Mouse (Mus musculus) CH12.LX (cell line): ENCODE results near the gene Lcor. TPM values are rescaled to one million over a fixed set of nuclear protein-coding genes. Genes with fewer than 3 reads are reported as not detected.

Source experiments
- DNase-seq: peaks from one replicate; pipeline ENCODE4 v3.0.0-alpha.2; 2013; ENCODE audit errors: extremely low read depth
- H3K27ac ChIP-seq: 2 replicates; pipeline ENCODE4 v1.5.1; 2012; ENCODE audit warnings: low read depth, mild to moderate bottlenecking, control low read depth, moderate library complexity; ENCODE audit not compliant: insufficient read depth
- H3K27me3 ChIP-seq: replicated peaks from 2 replicates; pipeline ENCODE3; 2012; ENCODE audit warnings: inconsistent platforms
- H3K36me3 ChIP-seq, 2 experiments: replicated peaks in 1 of 2; 2 replicates each; pipeline versions ENCODE3 to v1.6.1; 2012; ENCODE audit warnings: inconsistent platforms in 1 of 2, low read length in 1 of 2, mild to moderate bottlenecking in 1 of 2, mixed read lengths in 1 of 2, moderate library complexity in 1 of 2; ENCODE audit not compliant: control insufficient read depth in 1 of 2, insufficient read depth in 1 of 2
- H3K4me1 ChIP-seq, 2 experiments: 2 replicates each; pipeline ENCODE4 v1.6.1; 2012; ENCODE audit warnings: inconsistent platforms in 1 of 2, moderate library complexity in 1 of 2; ENCODE audit not compliant: insufficient read depth in 2 of 2, control insufficient read depth in 1 of 2
- H3K4me2 ChIP-seq: 2 replicates; pipeline ENCODE4 v1.6.1; 2012; ENCODE audit warnings: low read depth, mild to moderate bottlenecking, control low read depth; ENCODE audit not compliant: poor library complexity, insufficient read depth, severe bottlenecking
- H3K4me3 ChIP-seq, 3 experiments: fragments of 150-350 bp in 1 of 3; sonication (generic) in 1 of 3; replicated peaks in 1 of 3; 2 replicates each; pipeline versions ENCODE3 to v1.5.1; 2011 to 2012; ENCODE audit warnings: low read depth in 2 of 3, low read length in 2 of 3, mild to moderate bottlenecking in 2 of 3, moderate library complexity in 2 of 3, control low read depth in 1 of 3, improper control_type of control experiment in 1 of 3, inconsistent platforms in 1 of 3, mixed read lengths in 1 of 3; ENCODE audit not compliant: poor library complexity in 1 of 3
- H3K79me2 ChIP-seq: replicated peaks from 2 replicates; pipeline ENCODE4 v1.6.1; 2012; ENCODE audit warnings: mild to moderate bottlenecking, moderate library complexity; ENCODE audit not compliant: control insufficient read depth, poor library complexity, insufficient read depth, severe bottlenecking; ENCODE audit errors: extremely low read depth
- H3K9ac ChIP-seq: 2 replicates; pipeline ENCODE4 v1.6.1; 2012; ENCODE audit warnings: low read depth, mild to moderate bottlenecking, control low read depth, moderate library complexity; ENCODE audit not compliant: insufficient read depth
- H3K9me3 ChIP-seq: replicated peaks from 2 replicates; pipeline ENCODE3; 2012; ENCODE audit warnings: low read length, inconsistent platforms, mixed read lengths
- CHD1 ChIP-seq: IDR thresholded peaks from 2 replicates; pipeline ENCODE4 v1.6.1; 2012; ENCODE audit warnings: low read depth, low read length, improper control_type of control experiment, inconsistent platforms
- CHD2 ChIP-seq: IDR thresholded peaks from 2 replicates; pipeline ENCODE4 v1.6.1; 2011; ENCODE audit warnings: low read length, improper control_type of control experiment
- E2F4 ChIP-seq: IDR thresholded peaks from 2 replicates; pipeline ENCODE4 v1.6.1; 2011; ENCODE audit warnings: low read depth, low read length, improper control_type of control experiment; ENCODE audit not compliant: insufficient replicate concordance
- GABPA ChIP-seq: IDR thresholded peaks from 2 replicates; pipeline ENCODE4 v1.6.1; 2012; ENCODE audit warnings: low read depth, low read length, improper control_type of control experiment, inconsistent platforms; ENCODE audit not compliant: insufficient replicate concordance
- JUN ChIP-seq: IDR thresholded peaks from 2 replicates; pipeline ENCODE4 v1.6.1; 2011; ENCODE audit warnings: low read depth, mild to moderate bottlenecking, low read length, improper control_type of control experiment, moderate library complexity; ENCODE audit not compliant: insufficient read depth
- KAT2A ChIP-seq: IDR thresholded peaks from 2 replicates; pipeline ENCODE4 v1.6.1; 2012; ENCODE audit warnings: low read length, improper control_type of control experiment, inconsistent platforms; ENCODE audit not compliant: insufficient replicate concordance
- MAFK ChIP-seq: IDR thresholded peaks from 2 replicates; pipeline ENCODE4 v1.6.1; 2011; ENCODE audit warnings: low read length, improper control_type of control experiment; ENCODE audit not compliant: insufficient replicate concordance
- MEF2A ChIP-seq: IDR thresholded peaks from 2 replicates; pipeline ENCODE4 v1.6.1; 2014; ENCODE audit warnings: low read depth, mild to moderate bottlenecking, inconsistent platforms, low read length, improper control_type of control experiment, borderline replicate concordance
- MXI1 ChIP-seq: IDR thresholded peaks from 2 replicates; pipeline ENCODE4 v1.6.1; 2011; ENCODE audit warnings: mild to moderate bottlenecking, low read depth, low read length, improper control_type of control experiment
- NRF1 ChIP-seq: IDR thresholded peaks from 2 replicates; pipeline ENCODE4 v1.6.1; 2014; ENCODE audit warnings: low read depth, mild to moderate bottlenecking, inconsistent platforms, low read length, improper control_type of control experiment, moderate library complexity
- POLR2AphosphoS2 ChIP-seq: IDR thresholded peaks from 2 replicates; pipeline ENCODE4 v1.6.1; 2011; ENCODE audit warnings: low read depth, low read length, improper control_type of control experiment
- RAD21 ChIP-seq: IDR thresholded peaks from 2 replicates; pipeline ENCODE4 v1.6.1; 2011; ENCODE audit warnings: low read depth, mild to moderate bottlenecking, low read length, improper control_type of control experiment, moderate library complexity
- SIN3A ChIP-seq: IDR thresholded peaks from 2 replicates; pipeline ENCODE4 v1.6.1; 2012; ENCODE audit warnings: low read length, improper control_type of control experiment, inconsistent platforms
- TBP ChIP-seq: conservative IDR thresholded peaks from 2 replicates; pipeline ENCODE4 v1.6.1; 2011; ENCODE audit warnings: low read depth, low read length, improper control_type of control experiment
- UBTF ChIP-seq: IDR thresholded peaks from 2 replicates; pipeline ENCODE4 v1.6.1; 2012; ENCODE audit warnings: low read depth, mild to moderate bottlenecking, inconsistent platforms, low read length, improper control_type of control experiment, moderate library complexity
- ZKSCAN1 ChIP-seq: IDR thresholded peaks from 2 replicates; pipeline ENCODE4 v1.6.1; 2012; ENCODE audit warnings: low read depth, inconsistent platforms, low read length, improper control_type of control experiment, borderline replicate concordance
- dilution Hi-C: fragments of 300-500 bp; cut with MboI; formaldehyde crosslinking; loops from 2 replicates; pipeline ENCODE4 v1.14.3; 2020; ENCODE audit warnings: low sequenced_read_pairs; ENCODE audit not compliant: extremely low pct_unique_long_range_greater_than_20kb, extremely low pct_ligation_motif_present
- in situ Hi-C: fragments of 300-500 bp; cut with MboI; formaldehyde crosslinking; loops from 3 replicates; pipeline ENCODE4 v1.14.3; 2019; ENCODE audit warnings: low sequenced_read_pairs, low pct_ligation_motif_present, low pct_unique_long_range_greater_than_20kb, mixed read lengths
- polyA plus RNA-seq: library from polyadenylated mRNA; unstranded; fragments of >175 nt; gene quantifications from 2 replicates; pipeline ENCODE4 v1.2.1, GENCODE M21; 2012; ENCODE audit warnings: low read depth; ENCODE audit not compliant: insufficient read length
- total RNA-seq, 2 experiments: library from RNA; depleted of rRNA; stranded (reverse); fragments of 300-350 nt in 1 of 2; fragments of >200 nt in 1 of 2; gene quantifications; 2 replicates each; pipeline ENCODE4 v1.2.3; 2012 to 2014

Lcor gene
- total and polyA plus RNA-seq, 3 experiments = 2.9 to 4.8 (median 3.4) TPM

- no peak overlapping the region for H3K9ac ChIP-seq
- dilution Hi-C loops = no loop called here
- in situ Hi-C loops = no loop called here
- DNase-seq = no peak
- H3K79me2 ChIP-seq = peaks cover 45% of the 10 kb centered on the region
- H3K27me3 ChIP-seq = no peaks in the 10 kb centered on the region
- no peak overlapping the region for H3K27ac ChIP-seq
- H3K4me1 ChIP-seq = peaks cover 0 to 20% of the 10 kb centered on the region in 2 experiments; a peak in 1 of 4 replicates
- peaks cover 0 to 15% of the 10 kb centered on the region in 2 experiments for H3K36me3 ChIP-seq
- H3K4me3 ChIP-seq = no peak overlapping the region
- H3K9me3 ChIP-seq = no peaks in the 10 kb centered on the region
- TF ChIP-seq CHD1 = no peak
- TF ChIP-seq NRF1 = no peak
- H3K4me2 ChIP-seq = no peak overlapping the region
Measured at GRCm38 (mm10) chr19:41514836-41515235, 32.4 kb downstream of the Lcor start.

- peaks cover 43% of the 10 kb centered on the region for H3K79me2 ChIP-seq
- TF ChIP-seq E2F4 (no peak), SIN3A (no peak), TBP (no peak), KAT2A (no peak), MEF2A (no peak), GABPA (no peak), JUN (no peak), MXI1 (no peak), CHD2 (no peak), MAFK (no peak), ZKSCAN1 (no peak), UBTF (no peak), POLR2AphosphoS2 (no peak), CHD1 (no peak), RAD21 (no peak)
- dilution Hi-C loops (no loop called here), in situ Hi-C loops (no loop called here)
- no peak overlapping the region for H3K4me3 ChIP-seq
- H3K4me2 ChIP-seq = no peak overlapping the region
- H3K27ac ChIP-seq = no peak overlapping the region
- DNase-seq = no peak
- H3K9me3 ChIP-seq = no peaks in the 10 kb centered on the region
- no peak overlapping the region for H3K9ac ChIP-seq
- H3K4me1 ChIP-seq = peaks cover 0 to 20% of the 10 kb centered on the region in 2 experiments; a peak in 1 of 4 replicates
- H3K36me3 ChIP-seq = peaks cover 0 to 14% of the 10 kb centered on the region in 2 experiments
- H3K27me3 ChIP-seq = no peaks in the 10 kb centered on the region
Measured at GRCm38 (mm10) chr19:41515549-41515948, 33.1 kb downstream of the Lcor start.
